In the genomic region with DNA sequence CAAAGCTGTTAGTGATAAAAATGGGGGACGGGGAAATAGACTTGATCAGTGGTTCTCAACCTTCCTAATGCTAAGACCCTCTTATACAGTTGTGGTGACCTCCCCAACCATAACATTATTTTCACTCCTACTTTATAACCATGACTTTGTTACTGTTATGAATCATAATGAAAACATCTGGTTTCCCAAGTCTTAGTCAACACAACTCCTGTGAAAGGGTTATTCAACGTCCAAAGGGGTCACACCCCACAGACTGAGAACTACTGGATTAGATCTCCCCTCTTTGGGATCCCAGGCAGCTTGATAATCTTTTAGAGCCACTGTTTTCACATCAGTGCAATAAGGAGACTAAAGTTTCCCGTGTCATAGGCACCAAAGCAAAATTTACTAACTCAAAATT, we compare ENCODE assay signal across 22 mouse cellular contexts.
"Had no signal": no experiment of that assay in that cellular context is flagged by ENCODE, and none has a peak within 500 bp of the region (broad histone marks: within the 10 kb centered on the region; RNA-seq: fewer than 3 reads in every experiment).

No protein-coding gene starts in this region.

- H3K4me1 ChIP-seq: heart, embryonic 13.5 days; heart, embryonic 15.5 days; hindbrain, embryonic 10.5 days; intestine, embryonic 15.5 days; limb, embryonic 13.5 days; limb, embryonic 15.5 days; liver, embryonic 12.5 days had no signal

- H3K27me3 ChIP-seq: heart, embryonic 13.5 days; heart, embryonic 15.5 days; hindbrain, embryonic 12.5 days; intestine, embryonic 15.5 days; limb, embryonic 13.5 days; limb, embryonic 15.5 days; liver, embryonic 12.5 days had no signal

- H3K36me3 ChIP-seq: heart, embryonic 13.5 days; heart, embryonic 15.5 days; hindbrain, embryonic 10.5 days; hindbrain, embryonic 12.5 days; intestine, embryonic 15.5 days; limb, embryonic 13.5 days; limb, embryonic 15.5 days; liver, embryonic 12.5 days had no signal

- H3K4me2 ChIP-seq: heart, embryonic 11.5 days; heart, embryonic 13.5 days; heart, embryonic 15.5 days; hindbrain, embryonic 12.5 days; hindbrain, embryonic 14.5 days; intestine, embryonic 15.5 days; limb, embryonic 13.5 days; limb, embryonic 15.5 days; liver, embryonic 12.5 days had no signal

- H3K4me3 ChIP-seq: heart, adult 2 months; heart, embryonic 13.5 days; heart, embryonic 15.5 days; hindbrain, embryonic 10.5 days; hindbrain, embryonic 12.5 days; intestine, embryonic 15.5 days; limb, embryonic 13.5 days; limb, embryonic 15.5 days; liver, embryonic 12.5 days had no signal

- DNase-seq: gastrocnemius, postnatal 14 days; heart, adult 2 months; heart, postnatal 14 days; heart, postnatal 4 days; kidney, adult 18-20 months; kidney, adult 8-10 months; kidney, postnatal 10 days; kidney, postnatal 36 days; layer of hippocampus, adult 9-11 months; layer of hippocampus, postnatal 36 days; left cerebral cortex, postnatal 4 days had no signal

- H3K27ac ChIP-seq: heart, adult 2 months; heart, embryonic 13.5 days; heart, embryonic 15.5 days; hindbrain, embryonic 10.5 days; hindbrain, embryonic 12.5 days; hindbrain, embryonic 14.5 days; intestine, embryonic 15.5 days; limb, embryonic 13.5 days; limb, embryonic 15.5 days; liver, embryonic 12.5 days; liver, embryonic 14.5 days had no signal

- H3K9ac ChIP-seq: heart, embryonic 13.5 days; heart, embryonic 15.5 days; hindbrain, embryonic 12.5 days; hindbrain, embryonic 14.5 days; intestine, embryonic 15.5 days; limb, embryonic 13.5 days; limb, embryonic 15.5 days; liver, embryonic 12.5 days; liver, embryonic 14.5 days had no signal

- H3K9me3 ChIP-seq: heart, embryonic 13.5 days; heart, embryonic 15.5 days; hindbrain, embryonic 10.5 days; hindbrain, embryonic 12.5 days; intestine, embryonic 15.5 days; limb, embryonic 13.5 days; limb, embryonic 15.5 days; liver, embryonic 12.5 days had no signal
